Mouse (Mus musculus): Measurements from ENCODE around the gene Etfa.

- peak; percentile 82 for TF ChIP-seq CTCF (IDR thresholded peaks at IDR 0.05; ENCODE audit: low read depth)
- no peak for TF ChIP-seq EP300 (IDR thresholded peaks at IDR 0.05; ENCODE audit: low read depth)
These were observed 23.9 kb upstream of the Etfa start for GRCm38 (mm10) chr9:55535907-55536306.
